16 mouse cellular contexts compared by ENCODE assay signal in genomic region chr12:25059487-25060200, GRCm38 (mm10). TPM values are rescaled to one million over a fixed set of nuclear protein-coding genes. Genes with fewer than 3 reads are reported as not detected.
DNase-seq lines count a peak whose midpoint lies in the region; ATAC-seq and TF ChIP-seq lines count a peak whose summit lies in the region.
"Had no signal": no experiment of that assay in that cellular context is flagged by ENCODE, and none has a peak within 500 bp of the region (broad histone marks: within the 10 kb centered on the region; RNA-seq: fewer than 3 reads in every experiment).

No protein-coding gene starts in this region.

- H3K9me3 ChIP-seq in forebrain, embryonic 11.5 days (ENCODE audit: control insufficient read depth, low read length), result no peaks in the 10 kb centered on the region
- H3K9me3 ChIP-seq in forebrain, postnatal 0 days (ENCODE audit: low read length), result no peaks in the 10 kb centered on the region
- H3K9me3 ChIP-seq in lung, postnatal 0 days (ENCODE audit: low read length), result no peaks in the 10 kb centered on the region
- no peaks in the 10 kb centered on the region for H3K9me3 ChIP-seq in forebrain, embryonic 15.5 days
- H3K9me3 ChIP-seq: limb, embryonic 12.5 days; neural tube, embryonic 13.5 days had no signal

- ATAC-seq in forebrain, embryonic 11.5 days (replicated peaks; ENCODE audit: low FRiP score), result no peak
- no peak for ATAC-seq in forebrain, postnatal 0 days
- ATAC-seq in lung, postnatal 0 days, result no peak
- peak; percentile 42; the same call in 1 of the 2 replicates for ATAC-seq in forebrain, embryonic 15.5 days (replicated peaks)
- ATAC-seq: intestine, postnatal 0 days had no signal

- no peak for TF ChIP-seq CTCF in forebrain, postnatal 0 days (IDR thresholded peaks at IDR 0.05; ENCODE audit: low read depth)
- no peak for TF ChIP-seq CTCF in lung, postnatal 0 days (IDR thresholded peaks at IDR 0.05)

- H3K9ac ChIP-seq in forebrain, embryonic 11.5 days (ENCODE audit: low read length), result no peak overlapping the region
- H3K9ac ChIP-seq in forebrain, postnatal 0 days, result no peak overlapping the region
- H3K9ac ChIP-seq in lung, postnatal 0 days (replicated peaks; ENCODE audit: low read depth), result no peak overlapping the region
- H3K9ac ChIP-seq in forebrain, embryonic 15.5 days (replicated peaks), result no peak overlapping the region
- H3K9ac ChIP-seq: limb, embryonic 12.5 days; neural tube, embryonic 13.5 days had no signal

- no peak for TF ChIP-seq EP300 in lung, postnatal 0 days (IDR thresholded peaks at IDR 0.05)

- H3K4me1 ChIP-seq in forebrain, embryonic 11.5 days (replicated peaks; ENCODE audit: control insufficient read depth, insufficient read depth, low read length), result no peaks in the 10 kb centered on the region
- no peaks in the 10 kb centered on the region for H3K4me1 ChIP-seq in forebrain, postnatal 0 days (ENCODE audit: insufficient read depth)
- H3K4me1 ChIP-seq in lung, postnatal 0 days (ENCODE audit: insufficient read depth, low read depth, low read length), result no peaks in the 10 kb centered on the region
- H3K4me1 ChIP-seq in forebrain, embryonic 15.5 days, result peaks cover 13% of the 10 kb centered on the region
- H3K4me1 ChIP-seq: limb, embryonic 12.5 days had no signal

- H3K4me2 ChIP-seq in forebrain, embryonic 11.5 days (ENCODE audit: low read depth, low read length, severe bottlenecking), result no peak overlapping the region
- no peak overlapping the region for H3K4me2 ChIP-seq in forebrain, postnatal 0 days (ENCODE audit: low read depth)
- no peak overlapping the region for H3K4me2 ChIP-seq in lung, postnatal 0 days (replicated peaks; ENCODE audit: low read depth, low read length)
- H3K4me2 ChIP-seq in forebrain, embryonic 15.5 days (replicated peaks), result no peak overlapping the region
- H3K4me2 ChIP-seq: limb, embryonic 12.5 days; neural tube, embryonic 13.5 days had no signal

- H3K27me3 ChIP-seq in forebrain, embryonic 11.5 days (ENCODE audit: control insufficient read depth, insufficient read depth, low read length), result no peaks in the 10 kb centered on the region
- no peaks in the 10 kb centered on the region for H3K27me3 ChIP-seq in forebrain, postnatal 0 days (ENCODE audit: insufficient read depth, low read length)
- H3K27me3 ChIP-seq in lung, postnatal 0 days (replicated peaks; ENCODE audit: insufficient read depth, low read length), result no peaks in the 10 kb centered on the region
- no peaks in the 10 kb centered on the region for H3K27me3 ChIP-seq in forebrain, embryonic 15.5 days
- H3K27me3 ChIP-seq: limb, embryonic 12.5 days; neural tube, embryonic 13.5 days had no signal

- H3K4me3 ChIP-seq in forebrain, embryonic 11.5 days (ENCODE audit: low read depth, low read length), result no peak overlapping the region
- no peak overlapping the region for H3K4me3 ChIP-seq in forebrain, postnatal 0 days (ENCODE audit: low read depth, low read length)
- no peak overlapping the region for H3K4me3 ChIP-seq in lung, postnatal 0 days (ENCODE audit: low read depth, low read length)
- no peak overlapping the region for H3K4me3 ChIP-seq in forebrain, embryonic 15.5 days
- H3K4me3 ChIP-seq: limb, embryonic 12.5 days; neural tube, embryonic 13.5 days had no signal

- H3K27ac ChIP-seq in forebrain, embryonic 11.5 days (ENCODE audit: low read depth, low read length), result no peak overlapping the region
- H3K27ac ChIP-seq in forebrain, postnatal 0 days (ENCODE audit: low read depth, low read length), result no peak overlapping the region
- H3K27ac ChIP-seq in lung, postnatal 0 days (ENCODE audit: low read length), result no peak overlapping the region
- peak overlapping the region; percentile 31; the same call in 1 of the 2 replicates for H3K27ac ChIP-seq in forebrain, embryonic 15.5 days (replicated peaks)
- H3K27ac ChIP-seq: limb, embryonic 12.5 days; neural tube, embryonic 13.5 days had no signal

- H3K36me3 ChIP-seq in forebrain, embryonic 11.5 days (ENCODE audit: control insufficient read depth, insufficient read depth, low read length), result no peaks in the 10 kb centered on the region
- peaks cover 43% of the 10 kb centered on the region for H3K36me3 ChIP-seq in forebrain, postnatal 0 days (ENCODE audit: insufficient read depth)
- peaks cover 20% of the 10 kb centered on the region for H3K36me3 ChIP-seq in lung, postnatal 0 days (ENCODE audit: insufficient read depth, low read length)
- H3K36me3 ChIP-seq in forebrain, embryonic 15.5 days, result peaks cover 42% of the 10 kb centered on the region

- peak; percentile 27 for DNase-seq in forebrain, embryonic 11.5 days (ENCODE audit: low spot score)
- no peak for DNase-seq in forebrain, postnatal 0 days
- peak; percentile 19 for DNase-seq in lung, postnatal 0 days (ENCODE audit: low spot score)
- no peak for DNase-seq in lung, postnatal 4 days
- DNase-seq in adrenal gland, adult 2 months, result peak; percentile 81
- no peak for DNase-seq in ovary, postnatal 36 days (ENCODE audit: low spot score)
- DNase-seq in spleen, postnatal 14 days (ENCODE audit: low spot score in 2 of 2), result no peak
- DNase-seq: B cell, adult 2 months; cerebellum, adult 18-20 months; embryo, embryonic 11 days; kidney, postnatal 14 days; lung, adult 2 months had no signal

- WGBS in forebrain, embryonic 11.5 days, result 86% methylated on average over 9 of the region's 9 CpGs
- 49% methylated on average over 9 of the region's 9 CpGs for WGBS in forebrain, postnatal 0 days
- 74% methylated on average over 9 of the region's 9 CpGs for WGBS in lung, postnatal 0 days
- WGBS in forebrain, embryonic 15.5 days, result 61% methylated on average over 9 of the region's 9 CpGs

RNA-seq across cellular contexts. Expression of gene Id2, which starts 37.3 kb away (rescaled TPM):
- polyA plus RNA-seq in forebrain, embryonic 11.5 days (2014; fragmentation: Nextera tagmentation; extraction: Ambion mirVana), result 188 and 198 TPM in 2 replicates
- total RNA-seq in forebrain, postnatal 0 days (2014; rRNA removed), result 239 and 261 TPM in 2 replicates
- polyA plus RNA-seq in forebrain, postnatal 0 days (2015; fragmentation: Nextera tagmentation; extraction: Ambion mirVana), result 515 and 851 TPM in 2 replicates
- 444 and 475 TPM in 2 replicates for polyA plus RNA-seq in lung, postnatal 0 days (2015; fragmentation: Nextera tagmentation; extraction: Ambion mirVana)
- total RNA-seq in adrenal gland, adult 2 months (2021), result 100 to 1,000 TPM; 314 to 605 TPM
- polyA plus RNA-seq in adrenal gland, adult 2 months (2012; rRNA removed), result 408 and 447 TPM in 2 replicates
- 509 and 581 TPM in 2 replicates for polyA plus RNA-seq in forebrain, embryonic 15.5 days (2015; fragmentation: Nextera tagmentation; extraction: Ambion mirVana)

Comparison
In these comparisons a context has a peak if more than half of its experiments do, and no peak if none do; other contexts are left out.
1. DNase-seq: peak in forebrain, embryonic 11.5 days (single experiment), lung, postnatal 0 days (single experiment) and adrenal gland, adult 2 months (single experiment); none in forebrain, postnatal 0 days (single experiment), lung, postnatal 4 days (0 of 2), ovary, postnatal 36 days (single experiment) and spleen, postnatal 14 days (0 of 2).